Mouse (Mus musculus) cerebellum, postnatal 36 days (tissue): ENCODE results near the gene Pml.

ENCODE experiments used
- DNase-seq, 2 experiments: peaks; one replicate each; pipeline ENCODE4 v3.0.0; 2021 to 2022; ENCODE audit warnings: mixed read lengths in 2 of 2

The Pml gene

DNA sequence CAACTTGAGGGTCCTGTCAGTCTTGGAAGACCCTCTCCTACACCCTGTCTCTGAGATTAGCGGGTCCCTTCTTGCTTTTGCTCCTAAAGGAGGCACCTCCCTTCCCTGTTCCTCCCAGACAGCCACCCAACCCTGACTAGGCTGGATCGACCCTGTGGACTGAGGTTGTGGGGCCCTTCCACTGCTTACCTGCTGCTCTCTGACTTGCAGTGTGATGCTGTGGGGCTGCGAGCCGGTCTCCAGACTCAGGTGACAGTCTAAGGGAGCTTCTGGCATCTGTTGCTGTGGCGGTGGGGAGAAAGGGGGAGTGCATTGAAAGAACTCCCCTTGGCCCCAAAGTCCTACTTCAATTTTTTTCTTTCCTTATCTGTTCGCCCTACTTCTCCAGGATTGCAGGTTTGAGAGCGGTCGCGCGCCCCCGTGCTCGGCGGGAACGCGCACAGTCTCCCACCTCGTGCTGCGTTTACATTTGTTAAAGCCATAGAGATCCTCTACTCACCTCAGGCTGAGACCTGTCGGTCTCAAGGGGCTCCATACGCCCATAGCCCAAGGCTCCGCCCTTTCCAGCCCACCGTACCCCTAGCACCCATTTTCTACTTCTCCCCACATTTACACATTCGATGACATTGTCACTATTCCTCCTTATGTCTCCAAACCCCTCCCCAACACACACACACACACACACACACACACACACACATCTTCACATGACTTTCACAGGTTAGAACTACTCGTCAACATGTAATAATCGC lies 48.3 kb downstream of the Pml start:
- DNase-seq: no peak

DNA sequence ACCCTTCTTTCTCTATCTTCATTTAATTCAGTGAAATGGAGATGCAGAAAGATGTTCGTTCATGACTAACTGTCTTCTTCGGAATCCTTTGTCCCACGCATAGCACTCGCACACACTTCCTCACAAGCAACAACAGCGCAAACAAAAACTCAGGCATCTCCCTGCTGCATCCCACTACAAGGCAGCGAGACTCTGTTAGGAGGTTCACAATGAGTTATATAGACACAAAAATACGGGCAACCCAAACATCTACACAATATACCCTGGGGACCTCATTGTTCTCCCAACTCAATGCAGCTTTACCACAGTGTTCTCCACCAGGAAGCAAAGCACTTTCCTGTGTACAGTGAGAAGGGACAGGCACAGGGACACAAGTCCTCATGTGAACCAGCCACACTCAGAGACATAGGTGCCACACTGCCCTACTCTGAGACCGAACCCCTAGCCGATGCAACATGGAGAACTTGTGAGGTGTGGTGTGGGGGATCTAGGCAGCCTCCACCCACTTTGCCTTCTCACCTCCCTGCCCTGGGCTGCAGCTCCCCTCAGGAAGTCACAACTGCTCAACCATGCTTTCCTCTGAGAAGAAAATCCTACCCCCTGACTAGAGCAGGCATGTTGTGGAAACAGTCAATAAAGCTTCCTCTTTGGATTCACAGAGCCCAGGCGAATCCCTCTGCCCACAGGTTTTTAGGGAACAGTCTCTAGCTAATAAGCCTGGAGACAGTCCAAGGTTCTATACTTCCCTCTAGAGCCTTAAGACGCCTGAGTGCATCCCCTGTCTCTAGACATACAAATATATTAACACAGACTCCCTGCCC lies 49.1 kb downstream of the Pml start:
- DNase-seq: no peak

DNA sequence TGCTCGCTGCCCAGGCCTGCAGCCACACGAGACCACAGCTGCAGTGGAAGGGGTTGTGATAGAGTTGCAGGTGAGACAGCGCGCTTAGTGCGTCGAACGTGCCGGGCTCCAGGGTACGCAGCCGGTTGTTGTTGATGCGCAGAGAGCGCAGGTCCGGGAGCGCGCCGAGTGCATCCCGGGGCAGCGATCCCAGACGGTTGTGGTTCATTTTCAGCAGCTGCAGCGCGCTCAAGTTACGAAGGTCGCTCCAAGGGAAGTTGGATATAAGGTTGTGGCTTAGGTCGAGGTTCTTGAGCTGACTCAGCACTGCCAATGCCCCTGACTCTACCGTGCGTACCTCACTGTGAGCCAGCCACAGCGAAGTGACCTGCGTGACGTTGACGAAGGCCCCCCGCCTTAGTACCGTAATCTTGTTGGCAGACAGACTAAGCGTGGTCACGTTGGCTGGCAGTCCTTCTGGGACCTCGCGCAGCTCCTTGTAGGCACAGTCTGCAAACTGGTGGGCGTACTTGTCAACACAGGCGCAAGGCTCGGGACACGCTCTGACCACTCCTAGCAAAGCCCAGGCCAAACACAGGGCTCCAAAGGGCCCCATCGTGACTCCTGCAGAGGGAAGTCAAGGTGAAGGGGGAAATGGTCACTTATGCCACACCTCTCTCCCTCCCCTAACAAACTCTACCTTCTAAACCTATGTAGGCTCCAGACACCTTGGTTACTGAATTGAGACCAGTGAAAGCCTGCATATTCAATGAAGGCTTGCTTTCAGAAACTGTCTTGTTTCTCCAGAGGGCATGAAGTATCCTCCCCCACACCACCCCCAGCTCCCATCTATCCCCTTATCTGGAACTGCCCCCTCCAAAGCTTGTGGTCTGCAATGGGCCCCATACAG lies 50.0 kb downstream of the Pml start:
- no peak for DNase-seq

DNA sequence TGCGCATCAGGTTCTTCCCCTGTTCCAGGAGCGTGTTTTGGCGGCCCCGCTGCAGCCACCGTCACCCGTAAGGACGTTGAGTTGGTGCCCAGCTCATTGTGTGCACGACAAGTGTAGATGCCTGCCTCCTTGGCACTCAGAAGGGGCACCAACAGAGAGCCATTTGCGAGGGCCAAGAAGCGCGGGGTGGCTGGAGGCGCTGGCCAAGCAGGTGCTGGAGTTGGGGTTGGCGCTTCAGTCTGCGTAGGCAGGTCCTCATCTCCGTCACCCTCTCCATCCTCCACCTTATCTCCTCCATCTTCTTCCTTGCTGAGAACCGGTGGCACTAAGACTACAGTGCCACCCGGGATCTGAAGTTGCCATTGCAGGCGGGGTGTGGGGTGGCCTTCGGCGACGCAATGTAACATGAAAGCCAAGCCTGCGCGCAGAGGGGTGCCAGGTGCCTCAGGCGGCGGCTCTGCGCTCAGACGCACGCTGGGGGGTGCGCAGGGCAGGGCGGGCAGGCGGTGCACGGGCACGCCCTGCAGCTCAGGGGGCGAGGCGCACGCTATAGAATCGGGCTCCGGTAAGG lies 50.7 kb downstream of the Pml start:
- peak; percentile 36 to 46 for DNase-seq

DNA sequence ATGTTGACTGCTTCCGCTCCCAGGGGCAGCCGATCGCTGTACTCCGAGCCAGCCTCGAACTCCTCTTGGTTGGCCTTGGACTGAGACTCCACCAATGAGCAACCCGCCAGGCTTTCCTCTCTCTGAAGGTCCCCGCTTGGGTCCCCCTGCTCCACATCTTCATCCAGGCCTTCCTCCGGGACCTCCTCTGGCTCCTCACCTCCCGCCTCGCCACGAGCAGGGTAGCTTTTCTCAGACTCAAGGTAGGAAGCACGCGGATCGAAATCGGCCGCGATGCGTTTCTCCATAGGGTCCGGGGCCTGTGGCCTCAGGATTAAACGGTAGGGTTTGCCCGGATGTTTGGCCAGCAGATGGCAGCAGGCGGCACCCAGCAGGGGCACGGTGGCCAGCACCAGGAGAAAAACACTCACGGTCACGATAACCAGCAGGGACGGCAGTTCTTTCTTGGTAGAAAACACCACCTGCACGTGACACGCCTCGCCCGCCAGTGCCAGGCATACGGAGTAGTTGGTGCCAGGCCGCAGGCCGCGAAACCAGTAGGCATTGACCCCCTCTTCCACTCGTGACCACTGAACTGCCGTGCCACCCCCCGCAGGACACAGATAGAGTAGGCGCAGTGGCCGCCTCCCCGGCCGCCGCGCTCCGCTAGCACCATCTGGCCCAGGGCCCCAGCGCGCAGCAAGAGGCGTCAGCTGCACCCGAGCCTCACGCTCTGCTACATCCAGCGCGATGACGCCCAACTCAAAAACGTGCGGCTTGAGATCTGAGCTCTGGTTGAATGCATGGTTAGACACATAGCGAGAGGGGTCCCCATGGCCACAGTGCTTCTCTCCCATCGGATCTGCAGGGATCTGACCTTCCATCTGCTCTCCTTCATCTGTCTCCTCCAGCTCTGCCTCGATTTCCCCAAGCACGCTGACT lies 51.5 kb downstream of the Pml start:
- peak; percentile 53 to 60 for DNase-seq

DNA sequence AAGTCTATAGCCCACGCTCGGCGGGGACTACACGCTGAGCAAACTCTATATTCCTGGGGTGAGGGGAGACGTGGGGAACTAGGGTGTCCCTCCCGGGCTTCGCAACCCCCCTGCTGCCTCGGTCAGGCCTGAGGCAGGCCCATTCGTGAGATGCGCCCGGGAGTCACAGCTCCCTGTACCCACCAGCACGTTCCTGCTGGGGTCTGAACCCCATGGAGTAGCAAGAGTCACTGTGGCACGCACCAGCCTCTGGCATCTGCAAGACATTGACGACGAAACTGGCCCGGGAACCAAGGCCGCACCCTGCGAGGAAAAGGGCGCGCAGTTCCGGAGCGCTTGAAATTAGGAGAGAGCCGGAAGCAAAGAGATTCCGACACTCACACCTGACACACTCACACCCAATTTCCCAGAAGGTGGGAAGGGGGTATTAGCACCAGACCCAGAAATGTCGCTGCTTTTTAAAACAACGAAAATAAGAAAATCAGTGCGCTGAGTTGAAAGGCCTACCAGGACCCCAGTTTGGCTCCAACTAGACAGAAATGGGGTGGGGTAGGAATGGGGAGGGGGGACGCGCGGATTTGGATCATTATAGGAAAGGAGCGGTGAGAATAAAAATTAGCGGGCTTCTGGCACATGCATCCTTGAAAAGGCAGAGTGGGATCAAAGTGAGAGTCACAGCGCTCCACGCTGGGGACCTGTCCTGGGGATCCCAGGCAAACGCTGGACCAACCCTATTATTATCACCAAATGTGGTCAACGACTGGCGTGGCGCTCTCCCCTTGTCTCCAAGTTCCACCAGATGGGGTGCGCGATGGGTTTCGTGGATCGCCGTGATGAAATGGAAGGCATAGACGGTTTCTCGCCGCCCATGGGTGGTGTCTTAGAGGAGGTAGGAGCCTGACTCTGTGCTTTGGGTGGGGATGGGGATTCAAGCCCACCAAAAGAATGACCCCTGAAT lies 52.7 kb downstream of the Pml start:
- no peak for DNase-seq

DNA sequence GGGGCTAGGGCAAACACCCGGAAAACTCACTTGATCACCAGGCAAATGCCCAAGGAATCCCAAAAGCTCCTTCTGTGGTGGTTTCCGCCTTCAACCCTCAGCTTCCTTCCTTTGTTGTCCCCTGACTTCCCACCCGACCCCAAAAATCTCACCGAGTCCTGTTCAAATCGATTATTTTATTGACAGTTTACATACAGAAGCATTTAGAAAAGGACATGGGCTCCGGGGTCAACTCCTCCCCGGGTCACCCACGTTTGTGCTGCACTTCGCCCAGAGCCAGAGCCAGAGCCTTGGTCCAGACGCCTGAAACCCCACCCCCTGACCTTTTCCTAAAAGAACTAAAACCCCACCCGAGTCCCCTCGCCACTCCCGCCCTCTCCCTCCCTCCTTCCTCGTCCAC lies 53.4 kb downstream of the Pml start:
- no peak for DNase-seq

DNA sequence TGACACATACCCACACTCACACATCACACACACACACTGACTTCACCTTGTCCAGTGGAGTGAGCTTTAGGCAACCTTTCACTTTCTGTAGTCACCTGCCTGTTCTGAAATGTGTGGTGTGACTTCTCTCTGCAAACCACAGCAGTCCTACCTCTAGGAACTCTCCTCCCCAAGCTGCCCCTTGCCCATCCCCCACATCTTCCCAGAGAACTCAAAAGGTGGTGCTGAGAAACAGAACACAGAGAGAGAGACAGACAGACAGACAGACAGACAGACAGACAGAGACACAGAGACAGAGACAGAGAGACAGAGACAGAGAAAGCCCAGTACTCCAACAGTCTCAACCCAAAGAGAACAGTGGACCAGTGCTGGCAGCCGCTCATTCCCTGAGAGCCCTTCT lies 53.9 kb downstream of the Pml start:
- no peak for DNase-seq

DNA sequence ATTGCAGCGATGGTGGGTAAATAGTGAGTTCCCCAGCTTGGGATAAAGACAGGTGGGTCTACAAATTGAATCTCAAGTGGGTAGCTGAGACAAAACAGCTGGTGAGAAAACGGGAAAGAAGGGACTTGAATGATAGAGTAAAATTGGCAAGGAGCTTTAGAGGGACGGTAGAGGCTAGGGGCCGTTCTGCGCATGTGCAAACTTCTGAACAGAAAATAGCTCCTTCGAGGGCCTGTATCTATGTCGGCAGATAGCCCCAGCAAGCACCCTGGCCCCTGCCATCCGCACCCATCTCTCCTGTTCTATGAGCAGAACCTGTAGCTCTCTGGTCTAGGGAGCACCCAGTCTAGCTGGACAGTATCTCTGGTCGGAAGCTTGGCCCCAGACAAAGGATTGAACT lies 55.4 kb downstream of the Pml start:
- DNase-seq: no peak

DNA sequence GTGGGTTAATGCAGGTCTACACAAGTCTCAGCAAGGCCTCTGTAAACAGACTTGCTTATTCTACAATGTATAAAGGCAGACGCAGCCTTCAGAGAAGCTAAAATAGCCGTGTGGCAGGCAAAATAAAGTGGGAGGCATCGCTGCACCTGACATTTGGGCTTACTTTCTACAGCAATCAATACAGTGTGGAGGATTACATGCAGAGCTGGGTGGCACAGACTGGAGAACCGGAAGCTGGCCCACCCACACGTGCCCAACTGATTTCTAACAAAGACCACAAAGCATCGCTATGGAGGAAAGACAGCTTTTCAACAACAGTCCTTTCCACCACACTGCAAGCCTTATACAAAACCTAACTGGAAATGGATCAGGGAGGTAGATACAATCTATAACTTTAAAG lies 65.1 kb downstream of the Pml start:
- no peak for DNase-seq

DNA sequence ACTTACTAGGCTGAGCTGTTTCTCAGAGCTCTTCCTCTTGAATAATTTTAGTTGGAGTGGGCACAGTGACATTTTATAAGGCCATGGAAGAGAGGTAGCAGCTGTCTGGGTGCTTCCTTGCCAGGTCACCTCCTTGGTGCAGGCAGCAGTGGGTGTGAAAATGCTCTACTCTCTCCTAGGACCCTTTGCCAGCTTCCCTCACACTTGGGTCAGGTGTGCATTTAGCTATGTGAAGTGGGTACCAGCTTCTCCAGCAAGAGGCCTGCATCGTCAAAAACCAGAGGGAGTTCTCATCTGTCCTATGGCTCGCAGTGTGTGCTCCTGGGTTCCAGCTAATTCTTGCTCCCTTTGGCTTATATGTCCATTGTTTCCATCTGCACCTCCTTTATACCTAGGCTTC lies 70.2 kb downstream of the Pml start:
- DNase-seq: no peak

DNA sequence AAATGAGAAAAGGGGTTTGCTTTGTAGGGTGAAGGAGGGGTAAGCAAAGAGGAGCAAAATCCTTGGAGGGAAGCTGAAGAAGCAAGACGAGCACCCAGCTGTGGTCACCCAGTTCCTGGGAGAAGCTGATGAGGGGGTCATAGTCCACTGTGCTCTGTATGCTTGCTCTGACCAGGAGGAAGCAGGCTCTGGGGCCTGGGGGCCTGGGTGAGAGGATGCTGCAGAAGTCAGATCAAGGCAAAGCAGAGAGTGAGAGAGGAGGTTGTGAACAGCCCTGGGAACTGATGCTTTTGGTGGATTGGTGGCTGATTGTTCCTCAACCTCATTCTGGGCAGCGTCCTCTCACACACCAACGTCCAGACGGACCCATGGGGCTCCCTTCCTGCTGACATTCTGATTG lies 72.4 kb downstream of the Pml start:
- no peak for DNase-seq

DNA sequence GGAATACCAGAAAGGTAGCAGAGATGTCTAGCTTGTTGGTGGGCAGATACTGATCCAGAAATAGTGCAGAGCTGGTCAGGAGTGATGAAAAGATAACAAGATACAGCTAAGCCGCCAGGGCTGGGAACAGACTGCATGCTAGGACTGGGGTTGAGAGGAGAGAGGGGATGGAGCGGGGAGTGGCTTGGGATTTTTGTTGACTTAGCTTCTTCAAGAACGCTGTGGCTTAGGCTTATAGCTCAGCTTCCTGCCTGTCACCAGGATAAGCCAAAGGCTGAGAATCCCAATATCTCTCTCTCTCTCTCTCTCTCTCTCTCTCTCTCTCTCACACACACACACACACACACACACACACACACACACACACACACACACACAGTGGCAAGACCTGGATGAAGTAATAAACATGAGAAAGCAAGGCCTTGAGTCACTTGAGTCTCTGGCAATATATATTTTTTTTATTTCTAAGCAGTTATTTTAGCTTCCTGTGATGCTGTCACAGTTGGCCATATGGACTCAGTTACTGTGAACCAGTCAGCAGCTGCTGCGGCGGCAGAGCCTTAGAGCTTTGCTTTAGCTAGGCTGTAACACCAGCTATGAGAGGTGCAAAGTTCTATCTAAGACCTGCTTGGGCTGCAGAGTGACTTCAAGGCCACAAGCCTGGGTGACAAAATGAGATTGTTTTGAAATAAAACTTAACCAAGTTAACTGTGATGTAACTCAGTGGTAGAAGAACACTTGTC lies 73.7 kb downstream of the Pml start:
- no peak for DNase-seq

DNA sequence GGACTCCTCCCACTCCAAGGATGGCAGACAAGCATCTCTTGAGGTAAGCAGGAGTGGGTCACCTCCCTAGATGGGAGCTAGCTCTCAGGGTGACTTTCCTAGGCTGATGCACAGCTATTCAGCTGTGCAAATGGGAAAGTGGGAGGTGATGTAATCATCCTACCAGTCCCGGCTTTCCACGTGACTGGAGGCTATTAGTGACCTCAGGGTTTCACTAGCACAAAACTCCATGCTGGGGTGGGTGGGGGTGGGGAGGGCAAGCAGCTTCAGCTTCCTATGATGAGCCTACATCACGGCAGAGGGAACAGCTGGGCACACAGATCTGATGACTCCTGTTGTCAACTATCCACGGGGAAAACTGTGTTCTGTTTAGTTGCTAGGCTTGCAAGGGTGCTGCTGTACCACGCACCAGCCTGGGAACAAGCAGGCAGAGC lies 74.8 kb downstream of the Pml start:
- no peak for DNase-seq

DNA sequence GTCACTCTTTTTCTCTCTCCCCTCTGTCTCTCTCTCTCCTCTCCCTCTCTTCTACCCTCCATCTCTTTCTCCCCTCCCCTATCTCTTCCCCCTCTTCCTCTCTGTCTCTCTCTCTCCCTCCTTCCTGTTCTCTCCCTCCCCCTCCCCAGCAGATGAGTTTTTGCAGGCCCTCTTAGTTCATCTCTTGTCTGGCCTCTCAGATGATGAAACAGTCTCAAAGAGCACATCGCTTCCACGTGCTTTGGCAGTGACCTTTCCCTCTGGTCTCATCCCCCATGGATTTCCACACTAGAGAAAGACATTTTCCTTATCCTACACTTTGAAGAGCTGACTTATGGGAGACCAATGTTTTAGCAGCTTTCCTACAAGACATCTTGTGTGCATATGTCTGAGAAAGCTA lies 76.7 kb downstream of the Pml start:
- no peak for DNase-seq

DNA sequence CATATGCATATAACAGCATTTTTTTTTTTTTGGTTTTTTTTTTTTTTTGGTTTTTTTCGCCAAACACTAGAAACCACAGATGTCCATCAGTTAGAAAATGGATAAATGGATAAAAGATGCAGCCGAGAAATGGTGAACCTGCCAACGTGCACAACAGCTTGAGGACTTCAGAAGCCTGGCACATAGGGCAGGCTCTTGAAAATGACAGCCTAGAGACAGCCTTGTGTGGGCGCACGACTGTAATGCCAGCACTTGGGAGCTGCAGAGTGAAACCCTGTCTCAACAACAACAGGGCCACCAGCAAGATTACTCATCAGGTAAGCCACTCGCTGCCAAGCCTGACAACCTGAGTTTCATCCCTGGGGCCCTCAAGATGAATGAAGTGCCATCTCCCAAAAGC lies 80.2 kb downstream of the Pml start:
- DNase-seq: no peak

DNA sequence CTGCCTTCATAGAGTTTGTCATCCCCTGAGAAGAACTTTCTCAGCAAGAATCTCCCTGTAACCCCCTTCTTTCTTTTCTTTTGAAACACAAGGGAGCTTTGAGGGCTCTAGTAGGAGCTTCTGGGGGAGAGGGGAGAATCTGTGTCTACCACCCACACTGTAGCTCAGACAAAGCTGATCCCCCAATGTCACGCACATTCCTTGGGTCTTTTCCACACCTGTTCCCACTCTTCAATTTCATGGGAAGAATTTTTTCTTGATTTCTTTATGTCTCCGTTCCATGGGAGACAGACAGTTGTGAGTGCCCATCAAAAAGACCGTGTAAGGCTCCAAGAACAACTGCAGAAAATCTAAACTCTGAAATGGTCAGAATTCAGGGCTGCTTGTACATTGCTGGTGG lies 80.7 kb downstream of the Pml start:
- DNase-seq: no peak
